Mouse (Mus musculus) gastrocnemius, adult 8-10 months (tissue): ENCODE results near the gene Vsig8. TPM values are rescaled to one million over a fixed set of nuclear protein-coding genes. Genes with fewer than 3 reads are reported as not detected.

Experiments used
- DNase-seq, 2 experiments: peaks; one replicate each; pipeline ENCODE4 v3.0.0; 2022; ENCODE audit warnings: low spot score in 2 of 2
- total RNA-seq, 4 experiments: library from RNA; stranded (reverse); gene quantifications; 2 replicates each; pipeline ENCODE4 v1.2.4; 2022

The Vsig8 gene
- not detected for total RNA-seq

DNA sequence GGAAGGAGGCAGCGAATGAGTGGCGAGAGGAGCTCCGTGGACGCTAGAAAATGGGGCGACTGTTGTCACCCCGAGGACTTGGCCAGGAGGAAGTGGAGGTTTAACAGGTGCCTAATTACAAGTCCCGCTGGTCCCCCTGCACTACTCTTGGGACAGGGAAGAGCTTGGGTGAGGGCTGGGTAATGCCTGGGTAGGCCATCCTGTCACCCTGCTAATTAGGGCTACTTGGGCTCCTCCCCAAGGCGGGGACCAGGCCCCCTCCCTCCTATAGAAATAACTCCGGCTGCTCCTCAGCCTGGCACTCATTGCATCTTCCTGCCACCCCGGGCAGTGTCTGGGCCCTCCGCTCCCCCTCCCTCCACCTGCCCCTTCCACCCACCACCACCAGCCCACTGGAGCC, at the start of gene Vsig8:
TSS of gene Vsig8 (plus strand) at position 301 of the 400 bp plus-strand sequence.
- DNase-seq, result no peak

GRCm38 (mm10) chr1:172507001-172507400, 48.7 kb upstream of the Vsig8 start:
- DNase-seq, result no peak

GRCm38 (mm10) chr1:172507701-172508100, 48.0 kb upstream of the Vsig8 start:
- no peak for DNase-seq

DNA sequence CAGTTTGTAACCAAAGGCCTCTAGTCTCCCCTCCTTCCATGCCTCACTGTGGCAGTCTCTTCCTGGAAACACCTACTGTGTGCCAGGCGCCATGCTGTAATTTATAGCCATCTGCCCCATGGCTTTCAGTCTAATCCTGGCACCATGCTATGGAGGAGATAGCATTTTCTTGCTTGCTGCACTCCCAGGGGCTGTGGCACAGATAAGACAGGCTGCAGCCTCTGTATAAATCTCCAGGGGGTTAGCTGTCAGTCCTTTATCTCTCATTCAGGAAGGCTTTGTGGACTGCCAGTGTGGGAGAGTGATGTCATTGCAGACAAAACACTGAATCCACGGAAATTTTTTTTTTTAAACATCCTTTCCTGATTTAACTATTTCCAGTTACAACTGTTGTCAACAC, 47.6 kb upstream of the Vsig8 start:
- DNase-seq, result no peak

DNA sequence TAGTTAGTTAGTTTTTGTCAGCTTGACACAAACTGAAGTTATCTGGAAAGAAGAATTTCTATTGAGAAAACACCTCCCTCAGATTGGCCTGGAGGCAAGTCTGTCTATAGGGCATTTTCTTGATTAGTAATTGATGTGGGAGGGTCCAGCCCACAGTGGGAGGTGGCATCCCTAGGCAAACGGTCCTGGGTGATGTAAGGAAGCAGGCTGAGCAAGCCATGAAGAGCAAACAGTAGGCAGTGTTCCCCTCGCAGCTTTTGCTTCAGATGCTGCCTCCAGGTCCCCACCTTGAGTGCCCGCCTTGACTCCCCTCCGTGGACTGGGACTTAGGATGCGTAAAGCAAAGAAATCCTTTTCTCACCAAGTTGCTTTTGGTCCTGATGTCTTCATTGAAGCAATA, 46.5 kb upstream of the Vsig8 start:
- no peak for DNase-seq

GRCm38 (mm10) chr1:172509983-172510382, 45.8 kb upstream of the Vsig8 start:
- DNase-seq, result no peak

GRCm38 (mm10) chr1:172510421-172510972, 45.2 kb upstream of the Vsig8 start:
- no peak for DNase-seq

GRCm38 (mm10) chr1:172512962-172513361, 42.8 kb upstream of the Vsig8 start:
- DNase-seq, result peak; percentile 27 to 44

DNA sequence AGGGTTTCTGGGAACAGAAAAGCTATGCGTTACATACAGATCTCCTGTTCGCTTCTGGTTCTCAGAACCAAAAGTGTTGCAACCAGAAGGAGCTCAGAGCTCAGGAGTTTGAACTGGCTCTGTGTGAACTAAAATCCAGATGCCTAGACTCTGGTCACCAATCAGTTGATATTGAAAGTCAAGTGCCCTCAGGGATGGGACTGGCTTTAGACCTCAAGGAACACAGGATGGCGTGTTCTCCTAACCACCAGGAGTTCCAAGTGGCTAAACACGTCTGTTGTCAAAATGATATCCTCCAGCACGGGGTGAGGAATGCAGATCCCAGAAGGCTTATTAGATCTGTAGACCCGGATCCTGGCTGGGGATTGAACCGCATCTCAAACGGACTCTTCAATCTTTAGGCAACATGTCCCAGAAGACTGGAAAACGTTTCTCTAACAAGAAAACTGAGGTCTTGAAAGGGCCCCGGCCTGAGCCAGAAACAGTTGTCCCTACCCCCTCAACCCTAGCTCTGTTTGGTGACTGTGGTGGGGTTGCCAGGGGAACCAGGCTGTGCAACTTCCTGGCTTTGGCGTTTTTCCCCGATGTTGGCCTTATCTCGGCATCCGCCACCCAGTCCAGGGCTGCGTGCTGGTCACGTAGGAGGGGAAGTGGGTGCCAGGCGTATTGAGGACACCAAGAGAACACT, 42.1 kb upstream of the Vsig8 start:
- DNase-seq, result no peak

GRCm38 (mm10) chr1:172514213-172514529, 41.6 kb upstream of the Vsig8 start:
- no peak for DNase-seq

GRCm38 (mm10) chr1:172514551-172515268, 41.0 kb upstream of the Vsig8 start:
- DNase-seq, result no peak

DNA sequence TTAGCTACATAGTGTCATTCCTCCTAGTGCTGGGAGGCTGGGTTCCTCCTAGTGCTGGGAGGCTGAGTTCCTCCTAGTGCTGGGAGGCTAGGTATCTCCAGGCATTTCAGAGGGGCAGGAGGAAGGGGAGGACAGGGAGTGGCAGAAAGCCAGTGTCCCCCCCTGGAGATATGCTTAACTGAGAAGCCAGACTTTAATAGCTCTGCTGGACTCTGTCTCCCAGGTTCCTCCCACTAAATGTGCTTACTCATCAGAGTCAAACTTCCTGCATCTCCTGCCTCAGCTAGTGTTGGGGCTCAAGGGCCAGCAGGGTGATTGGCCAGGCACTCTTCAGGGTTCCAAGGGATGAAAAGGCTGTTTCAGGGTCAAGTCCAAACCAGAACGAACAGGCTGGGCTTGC, 40.3 kb upstream of the Vsig8 start:
- no peak for DNase-seq

GRCm38 (mm10) chr1:172518013-172518412, 37.7 kb upstream of the Vsig8 start:
- DNase-seq, result no peak

DNA sequence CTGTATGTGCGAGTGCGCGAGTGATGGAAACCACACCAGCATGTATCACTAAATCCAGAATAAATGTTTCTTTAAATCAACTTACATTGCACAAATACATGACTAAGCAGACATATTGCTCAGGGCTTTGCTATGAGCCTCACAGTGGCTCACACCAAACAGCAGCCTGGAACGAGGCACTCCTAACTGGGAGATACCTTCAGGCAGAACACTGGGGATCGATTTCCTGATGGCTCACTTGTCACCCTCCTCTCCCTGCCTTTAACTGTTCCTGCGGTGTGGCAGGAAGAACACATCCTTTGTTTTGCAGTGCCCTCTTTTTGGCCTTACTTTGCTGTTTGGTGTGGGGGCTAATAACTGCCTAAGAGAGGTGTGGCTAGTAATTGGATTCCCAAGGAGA, 36.1 kb upstream of the Vsig8 start:
- no peak for DNase-seq

- DNase-seq, result peak; percentile 43 to 60
Observed at GRCm38 (mm10) chr1:172520576-172521440, 34.9 kb upstream of the Vsig8 start, which contains the start of gene Cfap45. Gene Cfap45, plus strand, starts transcription at chr1:172520801.

DNA sequence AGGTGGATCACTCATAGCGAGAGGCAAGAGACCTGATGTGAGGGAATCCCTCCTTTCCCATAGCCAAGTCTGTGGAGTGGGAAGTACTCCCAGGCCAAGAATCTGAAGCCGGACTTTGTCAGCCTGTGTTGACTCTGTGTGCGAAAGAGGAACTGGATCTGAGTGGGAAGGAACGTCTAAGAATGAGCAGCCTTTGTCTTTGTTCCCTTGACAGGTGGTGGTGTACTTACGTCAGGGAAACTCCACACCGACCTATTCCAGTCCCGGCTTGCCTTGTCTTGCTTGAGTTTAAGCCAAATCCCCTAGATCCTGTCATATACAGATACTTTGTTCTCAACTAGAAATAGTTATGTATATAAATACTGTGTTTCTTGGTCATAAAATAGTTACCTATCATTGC, 33.2 kb upstream of the Vsig8 start:
- DNase-seq, result no peak

DNA sequence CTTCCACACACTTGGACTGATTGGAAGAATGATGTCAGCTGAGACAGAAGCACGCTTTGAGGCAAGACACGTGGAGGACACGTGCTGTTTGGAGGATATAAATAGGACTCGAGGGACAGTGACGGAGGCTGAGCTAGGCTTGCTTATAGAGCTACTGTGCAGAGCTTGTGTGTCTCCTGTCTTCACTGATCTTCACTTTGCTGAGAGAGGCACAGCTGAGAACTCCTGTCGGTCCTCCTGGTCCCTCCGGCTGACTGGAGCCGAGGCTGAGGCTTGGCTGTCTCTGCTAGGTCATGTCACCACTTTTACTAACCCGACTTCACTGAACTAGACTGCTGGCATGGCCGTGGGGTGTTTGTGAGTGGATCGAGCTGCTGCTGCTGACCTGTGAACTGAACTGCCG, 32.0 kb upstream of the Vsig8 start:
- DNase-seq, result no peak

DNA sequence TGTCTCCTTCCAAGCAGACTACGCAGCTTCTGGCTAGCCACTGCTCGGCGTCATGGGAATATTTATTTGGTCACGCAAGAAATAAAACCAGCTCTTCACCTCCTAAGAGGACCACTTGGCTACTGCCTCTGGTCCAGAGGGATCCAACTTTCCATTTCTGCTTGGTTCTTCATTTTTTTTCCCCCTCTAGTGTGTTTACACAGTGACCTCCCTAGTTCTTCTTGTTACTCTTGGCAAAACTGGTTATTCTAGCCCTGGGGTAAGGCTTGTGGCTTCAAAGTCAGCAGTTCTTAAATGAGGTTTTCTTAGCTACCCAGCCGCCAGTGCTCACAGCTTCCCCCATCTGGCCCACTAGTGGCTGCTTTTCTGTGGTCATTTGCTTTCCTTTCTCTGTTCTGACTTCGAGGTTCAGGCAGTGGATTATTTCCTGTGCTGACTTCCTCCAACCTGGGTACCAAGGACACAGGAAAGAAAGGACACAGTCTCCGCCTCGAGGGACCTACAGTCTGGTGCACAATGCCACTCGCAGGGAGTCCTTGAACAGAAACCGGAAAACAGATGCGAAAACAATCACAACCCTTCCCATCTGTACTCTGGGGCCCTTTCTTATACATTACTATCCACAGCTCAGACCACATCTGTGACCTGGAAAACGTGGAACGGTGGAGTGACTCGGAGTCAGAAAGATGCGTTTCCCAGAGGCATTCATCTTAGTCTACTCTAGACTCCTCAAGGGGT, 30.5 kb upstream of the Vsig8 start:
- no peak for DNase-seq

- DNase-seq, result no peak
Observed at GRCm38 (mm10) chr1:172525971-172526370, 29.8 kb upstream of the Vsig8 start.

- no peak for DNase-seq
Observed at GRCm38 (mm10) chr1:172526380-172527081, 29.2 kb upstream of the Vsig8 start.

DNA sequence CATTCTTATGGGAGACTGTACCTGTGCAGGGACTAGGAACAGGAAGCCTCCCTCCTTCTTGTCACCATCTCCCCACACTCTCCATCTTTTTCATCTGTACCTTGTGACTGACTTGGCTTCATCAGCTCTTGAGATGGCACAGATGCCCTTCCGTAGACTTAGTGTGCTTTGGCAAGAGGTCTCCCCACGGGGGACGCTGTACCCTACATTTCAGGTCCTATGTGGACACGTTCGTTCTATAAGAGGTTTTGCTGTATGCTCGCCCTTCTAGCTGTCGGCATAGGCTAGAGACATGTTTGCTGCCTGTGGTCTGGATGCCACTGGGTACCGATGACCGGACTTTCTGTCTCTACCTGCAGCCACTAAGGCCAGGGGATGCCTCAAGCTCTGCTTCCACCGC, 28.3 kb upstream of the Vsig8 start:
- no peak for DNase-seq
